Mouse (Mus musculus) lung, postnatal 4 days (tissue): Measurements from ENCODE around the gene Alpk1.

ENCODE experiments used
- DNase-seq, 2 experiments: peaks; one replicate each; pipeline ENCODE4 v3.0.0; 2021

Gene Alpk1

GRCm38 (mm10) chr3:127661646-127662531 lies 118.4 kb downstream of the Alpk1 start:
- DNase-seq: no peak

- no peak for DNase-seq
These were observed 119.6 kb downstream of the Alpk1 start for GRCm38 (mm10) chr3:127660712-127661111.

- DNase-seq: no peak
These were observed 128.3 kb downstream of the Alpk1 start for GRCm38 (mm10) chr3:127651742-127652653.

- no peak for DNase-seq
These were observed 134.0 kb downstream of the Alpk1 start for GRCm38 (mm10) chr3:127646156-127646825.

- no peak for DNase-seq
These were observed 138.1 kb downstream of the Alpk1 start for GRCm38 (mm10) chr3:127642211-127642610.

GRCm38 (mm10) chr3:127640762-127641700 lies 139.3 kb downstream of the Alpk1 start:
- DNase-seq: no peak

- peak; percentile 49 to 64 for DNase-seq
These were observed 140.2 kb downstream of the Alpk1 start for GRCm38 (mm10) chr3:127639875-127640761.

- no peak for DNase-seq
These were observed 145.4 kb downstream of the Alpk1 start for GRCm38 (mm10) chr3:127634984-127635349.

GRCm38 (mm10) chr3:127634101-127634983 lies 146.0 kb downstream of the Alpk1 start:
- DNase-seq: peak; percentile 76 to 83

- peak in 1 of 2 experiments; percentile 16 for DNase-seq
These were observed 147.0 kb downstream of the Alpk1 start, which contains the start of gene Neurog2 for GRCm38 (mm10) chr3:127633080-127634032. TSS of gene Neurog2 (plus strand) at chr3:127633135.

GRCm38 (mm10) chr3:127632531-127632930 lies 147.8 kb downstream of the Alpk1 start:
- peak in 1 of 2 experiments; percentile 34 for DNase-seq

GRCm38 (mm10) chr3:127631582-127631981 lies 148.7 kb downstream of the Alpk1 start:
- no peak for DNase-seq

- DNase-seq: no peak
These were observed 149.5 kb downstream of the Alpk1 start for GRCm38 (mm10) chr3:127630735-127631372.

GRCm38 (mm10) chr3:127630190-127630589 lies 150.1 kb downstream of the Alpk1 start:
- DNase-seq: no peak

- no peak for DNase-seq
These were observed 151.8 kb downstream of the Alpk1 start for GRCm38 (mm10) chr3:127628311-127629184.

- DNase-seq: no peak
These were observed 152.4 kb downstream of the Alpk1 start for GRCm38 (mm10) chr3:127627956-127628310.
